ENCODE assay signal across 9 mouse cellular contexts in genomic region chr1:171195046-171195822, GRCm38 (mm10). TPM values are rescaled to one million over a fixed set of nuclear protein-coding genes. Genes with fewer than 3 reads are reported as not detected.
DNase-seq lines count a peak whose midpoint lies in the region; ATAC-seq and TF ChIP-seq lines count a peak whose summit lies in the region.
"Had no signal": no experiment of that assay in that cellular context is flagged by ENCODE, and none has a peak within 500 bp of the region (broad histone marks: within the 10 kb centered on the region; RNA-seq: fewer than 3 reads in every experiment).

No protein-coding gene starts in this region.

- ATAC-seq in heart, embryonic 11.5 days (replicated peaks; ENCODE audit: insufficient number of reproducible peaks, low FRiP score, low TSS enrichment) = no peak; the same call in 1 of the 2 replicates
- peak; percentile 10; the same call in 1 of the 2 replicates for ATAC-seq in hindbrain, embryonic 14.5 days (ENCODE audit: low FRiP score)
- ATAC-seq in midbrain, embryonic 13.5 days = peak; percentile 6; the same call in 1 of the 2 replicates

- peak overlapping the region; percentile 70 for H3K4me3 ChIP-seq in heart, embryonic 11.5 days (ENCODE audit: low read depth, low read length)
- H3K4me3 ChIP-seq in hindbrain, embryonic 14.5 days (replicated peaks; ENCODE audit: low read length) = peak overlapping the region; percentile 61
- peak overlapping the region; percentile 63 for H3K4me3 ChIP-seq in midbrain, embryonic 13.5 days (replicated peaks)

- intact Hi-C loops in heart, postnatal 36 days (cut with DNase I) = loop anchor here (2.0 kb wide), 2 partner anchors 26 to 30 kb away; no protein-coding TSS in a partner anchor

- no peaks in the 10 kb centered on the region for H3K9me3 ChIP-seq in heart, embryonic 11.5 days (replicated peaks; ENCODE audit: control insufficient read depth, low read length)
- H3K9me3 ChIP-seq in hindbrain, embryonic 14.5 days (ENCODE audit: control insufficient read depth, low read length) = no peaks in the 10 kb centered on the region
- H3K9me3 ChIP-seq in midbrain, embryonic 13.5 days = no peaks in the 10 kb centered on the region

- TF ChIP-seq POLR2A in brain, embryonic 14.5 days (IDR thresholded peaks at IDR 0.05; ENCODE audit: borderline replicate concordance, extremely low read depth, insufficient read depth, insufficient read length, poor library complexity, severe bottlenecking) = no peak

- H3K4me1 ChIP-seq in heart, embryonic 11.5 days (ENCODE audit: control insufficient read depth, insufficient read depth, low read length) = peaks cover 29% of the 10 kb centered on the region
- peaks cover 23% of the 10 kb centered on the region for H3K4me1 ChIP-seq in hindbrain, embryonic 14.5 days (replicated peaks; ENCODE audit: control insufficient read depth, insufficient read depth, low read length)
- H3K4me1 ChIP-seq in midbrain, embryonic 13.5 days (replicated peaks) = peaks cover 42% of the 10 kb centered on the region

- no peaks in the 10 kb centered on the region for H3K36me3 ChIP-seq in heart, embryonic 11.5 days (ENCODE audit: control insufficient read depth, insufficient read depth, low read length)
- no peaks in the 10 kb centered on the region for H3K36me3 ChIP-seq in hindbrain, embryonic 14.5 days (replicated peaks; ENCODE audit: control insufficient read depth, insufficient read depth)
- no peaks in the 10 kb centered on the region for H3K36me3 ChIP-seq in midbrain, embryonic 13.5 days

- DNase-seq in heart, postnatal 36 days = no peak
- DNase-seq in brain, embryonic 14.5 days (ENCODE audit: low read depth) = peak; percentile 23
- DNase-seq in hindbrain, embryonic 14.5 days (ENCODE audit: low spot score) = no peak
- no peak for DNase-seq in urinary bladder, postnatal 36 days (ENCODE audit: low spot score in 2 of 2)
- DNase-seq in spleen, postnatal 36 days (ENCODE audit: low spot score in 2 of 2) = no peak
- no peak for DNase-seq in kidney, postnatal 36 days

- peaks cover 31% of the 10 kb centered on the region; the same call in 1 of the 2 replicates for H3K27me3 ChIP-seq in heart, embryonic 11.5 days (ENCODE audit: control insufficient read depth, insufficient read depth, low read length)
- H3K27me3 ChIP-seq in hindbrain, embryonic 14.5 days (ENCODE audit: control insufficient read depth, insufficient read depth, low read length) = peaks cover 36% of the 10 kb centered on the region
- peaks cover 52% of the 10 kb centered on the region for H3K27me3 ChIP-seq in midbrain, embryonic 13.5 days

- WGBS in heart, embryonic 11.5 days (ENCODE audit: insufficient replicate concordance) = 5% methylated on average over 20 of the region's 20 CpGs
- 6% methylated on average over 20 of the region's 20 CpGs for WGBS in hindbrain, embryonic 14.5 days
- WGBS in midbrain, embryonic 13.5 days = 4% methylated on average over 20 of the region's 20 CpGs

- no peak overlapping the region for H3K27ac ChIP-seq in heart, embryonic 11.5 days (ENCODE audit: low read depth, low read length)
- H3K27ac ChIP-seq in hindbrain, embryonic 14.5 days = no peak overlapping the region
- no peak overlapping the region for H3K27ac ChIP-seq in midbrain, embryonic 13.5 days

- no peak for TF ChIP-seq CTCF in brain, embryonic 14.5 days (IDR thresholded peaks at IDR 0.05; ENCODE audit: borderline replicate concordance, extremely low read depth, insufficient read depth, insufficient read length)

- peak overlapping the region; percentile 96 for H3K4me2 ChIP-seq in heart, embryonic 11.5 days
- peak overlapping the region; percentile 98 for H3K4me2 ChIP-seq in hindbrain, embryonic 14.5 days (replicated peaks)
- peak overlapping the region; percentile 96 for H3K4me2 ChIP-seq in midbrain, embryonic 13.5 days (replicated peaks)

- H3K9ac ChIP-seq in heart, embryonic 11.5 days (ENCODE audit: low read depth, low read length) = peak overlapping the region; percentile 70
- H3K9ac ChIP-seq in hindbrain, embryonic 14.5 days = peak overlapping the region; percentile 66
- peak overlapping the region; percentile 72 for H3K9ac ChIP-seq in midbrain, embryonic 13.5 days (replicated peaks)

RNA-seq across cellular contexts. Expression of gene Pcp4l1, which starts 0.8 kb away (rescaled TPM):
- polyA plus RNA-seq in heart, embryonic 11.5 days (2014; fragmentation: Nextera tagmentation; extraction: Ambion mirVana) = 36.2 and 40.0 TPM in 2 replicates
- 100 to 1,000 TPM; 222 to 295 TPM for total RNA-seq in heart, postnatal 36 days (2021)
- polyA plus RNA-seq in brain, embryonic 14.5 days (2012; rRNA removed) = 10.0 and 22.6 TPM in 2 replicates
- polyA plus RNA-seq in hindbrain, embryonic 14.5 days (2014; fragmentation: Nextera tagmentation; extraction: Ambion mirVana) = 37.2 and 55.1 TPM in 2 replicates
- polyA plus RNA-seq in midbrain, embryonic 13.5 days (2015; fragmentation: Nextera tagmentation; extraction: Ambion mirVana) = 17.0 and 23.0 TPM in 2 replicates
- polyA plus RNA-seq: erythroblast, embryonic 14.5 days had no signal

RNA-seq across cellular contexts. Expression of gene Nr1i3, which starts 18.5 kb away (rescaled TPM):
- 0.11 and 0.19 TPM in 2 replicates for polyA plus RNA-seq in heart, embryonic 11.5 days (2014; fragmentation: Nextera tagmentation; extraction: Ambion mirVana)
- under 1 TPM in 1 of 2 experiments, not detected in 1; 0.08 TPM for total RNA-seq in heart, postnatal 36 days (2021)
- polyA plus RNA-seq in brain, embryonic 14.5 days (2012; rRNA removed) = 0.03 and 0.09 TPM in 2 replicates
- polyA plus RNA-seq in hindbrain, embryonic 14.5 days (2014; fragmentation: Nextera tagmentation; extraction: Ambion mirVana) = 0.21 and 0.50 TPM in 2 replicates
- polyA plus RNA-seq in midbrain, embryonic 13.5 days (2015; fragmentation: Nextera tagmentation; extraction: Ambion mirVana) = 0.30 and 0.42 TPM in 2 replicates
- polyA plus RNA-seq: erythroblast, embryonic 14.5 days had no signal

RNA-seq across cellular contexts. Expression of gene Tomm40l, which starts 27.1 kb away (rescaled TPM):
- polyA plus RNA-seq in heart, embryonic 11.5 days (2014; fragmentation: Nextera tagmentation; extraction: Ambion mirVana) = 44.1 and 53.2 TPM in 2 replicates
- 10 to 100 TPM; 81.8 to 82.7 TPM for total RNA-seq in heart, postnatal 36 days (2021)
- polyA plus RNA-seq in brain, embryonic 14.5 days (2012; rRNA removed) = 35.8 and 38.1 TPM in 2 replicates
- polyA plus RNA-seq in hindbrain, embryonic 14.5 days (2014; fragmentation: Nextera tagmentation; extraction: Ambion mirVana) = 41.2 and 47.0 TPM in 2 replicates
- polyA plus RNA-seq in midbrain, embryonic 13.5 days (2015; fragmentation: Nextera tagmentation; extraction: Ambion mirVana) = 33.5 and 37.9 TPM in 2 replicates

RNA-seq across cellular contexts. Expression of gene Apoa2, which starts 29.6 kb away (rescaled TPM):
- polyA plus RNA-seq in heart, embryonic 11.5 days (2014; fragmentation: Nextera tagmentation; extraction: Ambion mirVana) = 13.6 and 55.4 TPM in 2 replicates
- total RNA-seq in heart, postnatal 36 days (2021) = 1 to 10 TPM in 1 of 2 experiments, under 1 TPM in 1; 0.75 to 2.0 TPM
- polyA plus RNA-seq in brain, embryonic 14.5 days (2012; rRNA removed) = 2.7 and 3.7 TPM in 2 replicates
- polyA plus RNA-seq in hindbrain, embryonic 14.5 days (2014; fragmentation: Nextera tagmentation; extraction: Ambion mirVana) = 5.6 and 7.0 TPM in 2 replicates
- 2.6 and 5.1 TPM in 2 replicates for polyA plus RNA-seq in midbrain, embryonic 13.5 days (2015; fragmentation: Nextera tagmentation; extraction: Ambion mirVana)

RNA-seq across cellular contexts. Expression of gene Fcer1g, which starts 38.9 kb away (rescaled TPM):
- 12.1 and 18.4 TPM in 2 replicates for polyA plus RNA-seq in heart, embryonic 11.5 days (2014; fragmentation: Nextera tagmentation; extraction: Ambion mirVana)
- total RNA-seq in heart, postnatal 36 days (2021) = 10 to 100 TPM; 13.3 to 16.3 TPM
- polyA plus RNA-seq in brain, embryonic 14.5 days (2012; rRNA removed) = 16.5 and 18.2 TPM in 2 replicates
- polyA plus RNA-seq in hindbrain, embryonic 14.5 days (2014; fragmentation: Nextera tagmentation; extraction: Ambion mirVana) = 25.2 and 30.1 TPM in 2 replicates
- 20.2 and 20.8 TPM in 2 replicates for polyA plus RNA-seq in midbrain, embryonic 13.5 days (2015; fragmentation: Nextera tagmentation; extraction: Ambion mirVana)
